Mouse (Mus musculus) CH12.LX (cell line): ENCODE results near the gene Sdhaf1.

Source experiments
- ETS1 ChIP-seq: conservative IDR thresholded peaks from 2 replicates; pipeline ENCODE4 v1.6.1; 2012; ENCODE audit warnings: low read depth, mild to moderate bottlenecking, inconsistent platforms, low read length, improper control_type of control experiment, moderate library complexity
- GABPA ChIP-seq: IDR thresholded peaks from 2 replicates; pipeline ENCODE4 v1.6.1; 2012; ENCODE audit warnings: low read depth, low read length, improper control_type of control experiment, inconsistent platforms; ENCODE audit not compliant: insufficient replicate concordance
- POLR2AphosphoS2 ChIP-seq: IDR thresholded peaks from 2 replicates; pipeline ENCODE4 v1.6.1; 2011; ENCODE audit warnings: low read depth, low read length, improper control_type of control experiment

DNA sequence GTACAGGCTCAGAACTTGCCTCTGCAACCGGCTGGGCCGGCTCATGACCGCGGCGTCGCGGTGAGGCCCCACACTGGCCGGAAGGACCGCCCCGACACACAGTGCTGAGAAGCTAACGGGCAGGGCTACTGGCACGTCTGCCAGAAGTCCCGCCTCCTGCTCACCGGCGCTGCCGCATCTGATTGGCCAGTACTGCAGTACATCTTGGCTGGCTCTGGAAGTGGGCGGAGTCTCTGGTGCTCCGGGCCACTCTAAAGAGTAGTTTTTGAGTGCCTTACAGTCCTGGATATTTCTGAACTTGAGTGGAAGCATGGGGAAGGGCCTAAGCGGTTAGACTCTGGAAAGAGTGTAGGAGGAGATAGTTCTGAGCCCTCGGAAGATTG is 1.4 kb downstream of the Sdhaf1 start:
- TF ChIP-seq GABPA (no peak), ETS1 (no peak), POLR2AphosphoS2 (peak; percentile 82; the same call in 1 of the 2 replicates)
